ENCODE assay signal across 16 mouse cellular contexts in genomic region chr4:137077216-137077615, GRCm38 (mm10). TPM values are rescaled to one million over a fixed set of nuclear protein-coding genes. Genes with fewer than 3 reads are reported as not detected.
A peak's percentile ranks its signal among the peaks of the same experiment; 100 is the strongest.
DNase-seq lines count a peak whose midpoint lies in the region; ATAC-seq and TF ChIP-seq lines count a peak whose summit lies in the region.
"Had no signal": no experiment of that assay in that cellular context is flagged by ENCODE, and none has a peak within 500 bp of the region (broad histone marks: within the 10 kb centered on the region; RNA-seq: fewer than 3 reads in every experiment).

No protein-coding gene starts in this region.

- no peak overlapping the region for H3K27ac ChIP-seq in kidney, embryonic 16.5 days (ENCODE audit: low read length)
- H3K27ac ChIP-seq in liver, postnatal 0 days (ENCODE audit: low read depth): peak overlapping the region; percentile 85
- H3K27ac ChIP-seq in midbrain, embryonic 16.5 days (ENCODE audit: low read length): no peak overlapping the region
- no peak overlapping the region for H3K27ac ChIP-seq in forebrain, embryonic 13.5 days
- H3K27ac ChIP-seq: forebrain, embryonic 12.5 days; heart, embryonic 13.5 days; hindbrain, embryonic 12.5 days; neural tube, embryonic 15.5 days had no signal

- peak; percentile 84; the same call in 1 of the 2 replicates for TF ChIP-seq EP300 in liver, postnatal 0 days (IDR thresholded peaks at IDR 0.05; ENCODE audit: low read depth)

- no peaks in the 10 kb centered on the region for H3K4me1 ChIP-seq in kidney, embryonic 16.5 days (ENCODE audit: insufficient read depth, low read length)
- H3K4me1 ChIP-seq in liver, postnatal 0 days (ENCODE audit: insufficient read depth): peaks cover 5% of the 10 kb centered on the region; the same call in 1 of the 2 replicates
- no peaks in the 10 kb centered on the region for H3K4me1 ChIP-seq in midbrain, embryonic 16.5 days (ENCODE audit: control insufficient read depth, insufficient read depth, low read length)
- no peaks in the 10 kb centered on the region for H3K4me1 ChIP-seq in forebrain, embryonic 13.5 days
- H3K4me1 ChIP-seq: forebrain, embryonic 12.5 days; hindbrain, embryonic 12.5 days; neural tube, embryonic 15.5 days had no signal

- 21% methylated on average over 2 of the region's 2 CpGs for WGBS in kidney, embryonic 16.5 days
- WGBS in liver, postnatal 0 days (ENCODE audit: insufficient replicate concordance): 18% methylated on average over 2 of the region's 2 CpGs
- 51% methylated on average over 2 of the region's 2 CpGs for WGBS in midbrain, embryonic 16.5 days
- WGBS in forebrain, embryonic 13.5 days: 49% methylated on average over 2 of the region's 2 CpGs

- no peak for TF ChIP-seq CTCF in liver, postnatal 0 days (IDR thresholded peaks at IDR 0.05; ENCODE audit: low read depth)

- no peak overlapping the region for H3K4me2 ChIP-seq in kidney, embryonic 16.5 days (replicated peaks; ENCODE audit: low read depth, low read length)
- no peak overlapping the region for H3K4me2 ChIP-seq in liver, postnatal 0 days (ENCODE audit: low read depth, low read length)
- H3K4me2 ChIP-seq in midbrain, embryonic 16.5 days (ENCODE audit: low read length): no peak overlapping the region
- H3K4me2 ChIP-seq in forebrain, embryonic 13.5 days: no peak overlapping the region
- H3K4me2 ChIP-seq: forebrain, embryonic 12.5 days; heart, embryonic 13.5 days; hindbrain, embryonic 12.5 days; neural tube, embryonic 15.5 days had no signal

- no peak for DNase-seq in kidney, adult 11 months
- peak; percentile 91 for DNase-seq in MN1 (ENCODE audit: low spot score)
- DNase-seq in liver, postnatal 0 days: peak; percentile 66
- DNase-seq in gastrocnemius, postnatal 36 days: no peak
- DNase-seq: cerebellum, adult 9-11 months; lung, postnatal 4 days; right cerebral cortex, postnatal 4 days had no signal

- no peak overlapping the region for H3K9ac ChIP-seq in kidney, embryonic 16.5 days (replicated peaks; ENCODE audit: low read length)
- H3K9ac ChIP-seq in liver, postnatal 0 days (replicated peaks): peak overlapping the region; percentile 4; the same call in 1 of the 2 replicates
- no peak overlapping the region for H3K9ac ChIP-seq in midbrain, embryonic 16.5 days (ENCODE audit: low read depth, low read length)
- no peak overlapping the region for H3K9ac ChIP-seq in forebrain, embryonic 13.5 days
- H3K9ac ChIP-seq: forebrain, embryonic 12.5 days; heart, embryonic 13.5 days; hindbrain, embryonic 12.5 days; neural tube, embryonic 15.5 days had no signal

- intact Hi-C loops in gastrocnemius, postnatal 36 days (cut with DNase I): loop anchor here (2.0 to 5.0 kb wide), 3 partner anchors 85 to 232 kb away; no protein-coding TSS in a partner anchor

- no peak overlapping the region for H3K4me3 ChIP-seq in kidney, embryonic 16.5 days (ENCODE audit: low read length)
- H3K4me3 ChIP-seq in liver, postnatal 0 days (ENCODE audit: low read depth, low read length): no peak overlapping the region
- no peak overlapping the region for H3K4me3 ChIP-seq in midbrain, embryonic 16.5 days (ENCODE audit: low read depth, low read length)
- H3K4me3 ChIP-seq in forebrain, embryonic 13.5 days: no peak overlapping the region
- H3K4me3 ChIP-seq: forebrain, embryonic 12.5 days; heart, embryonic 13.5 days; hindbrain, embryonic 12.5 days; neural tube, embryonic 15.5 days had no signal

- H3K9me3 ChIP-seq in kidney, embryonic 16.5 days (ENCODE audit: low read length): no peaks in the 10 kb centered on the region
- H3K9me3 ChIP-seq in liver, postnatal 0 days (ENCODE audit: low read length): no peaks in the 10 kb centered on the region
- H3K9me3 ChIP-seq in midbrain, embryonic 16.5 days (replicated peaks; ENCODE audit: control insufficient read depth, low read length, poor library complexity, severe bottlenecking): no peaks in the 10 kb centered on the region
- no peaks in the 10 kb centered on the region for H3K9me3 ChIP-seq in forebrain, embryonic 13.5 days (replicated peaks)
- H3K9me3 ChIP-seq: forebrain, embryonic 12.5 days; heart, embryonic 13.5 days; hindbrain, embryonic 12.5 days; neural tube, embryonic 15.5 days had no signal

- H3K36me3 ChIP-seq in kidney, embryonic 16.5 days (ENCODE audit: insufficient read depth, low read length): no peaks in the 10 kb centered on the region
- no peaks in the 10 kb centered on the region for H3K36me3 ChIP-seq in liver, postnatal 0 days (replicated peaks; ENCODE audit: insufficient read depth, low read length)
- no peaks in the 10 kb centered on the region for H3K36me3 ChIP-seq in midbrain, embryonic 16.5 days (ENCODE audit: control insufficient read depth, insufficient read depth, low read length)
- H3K36me3 ChIP-seq in forebrain, embryonic 13.5 days (ENCODE audit: poor library complexity, severe bottlenecking): no peaks in the 10 kb centered on the region
- H3K36me3 ChIP-seq: forebrain, embryonic 12.5 days; heart, embryonic 13.5 days; hindbrain, embryonic 12.5 days; neural tube, embryonic 15.5 days had no signal

- ATAC-seq in kidney, embryonic 16.5 days (ENCODE audit: low FRiP score, low TSS enrichment): peak; percentile 50
- ATAC-seq in common myeloid progenitor, adult 5-6 weeks (replicated peaks; ENCODE audit: low read depth, poor library complexity, severe bottlenecking): peak; percentile 55
- ATAC-seq in liver, postnatal 0 days: peak; percentile 88
- no peak for ATAC-seq in midbrain, embryonic 16.5 days
- ATAC-seq in forebrain, embryonic 13.5 days: no peak
- ATAC-seq: intestine, postnatal 0 days had no signal

- no peaks in the 10 kb centered on the region for H3K27me3 ChIP-seq in kidney, embryonic 16.5 days (ENCODE audit: insufficient read depth, low read length)
- no peaks in the 10 kb centered on the region for H3K27me3 ChIP-seq in liver, postnatal 0 days (ENCODE audit: insufficient read depth, low read length)
- no peaks in the 10 kb centered on the region; the same call in 1 of the 2 replicates for H3K27me3 ChIP-seq in midbrain, embryonic 16.5 days (ENCODE audit: control insufficient read depth, insufficient read depth, low read depth, low read length)
- H3K27me3 ChIP-seq in forebrain, embryonic 13.5 days: no peaks in the 10 kb centered on the region; the same call in 1 of the 2 replicates
- H3K27me3 ChIP-seq: neural tube, embryonic 15.5 days had no signal

RNA-seq across cellular contexts. Expression of gene Zbtb40, which starts 28.6 kb away (rescaled TPM):
- 4.9 and 5.6 TPM in 2 replicates for polyA plus RNA-seq in kidney, embryonic 16.5 days (2015; fragmentation: Nextera tagmentation; extraction: Ambion mirVana)
- 6.6 and 9.9 TPM in 2 replicates for total RNA-seq in common myeloid progenitor, adult 5-6 weeks (2017)
- polyA plus RNA-seq in liver, postnatal 0 days (2015; fragmentation: Nextera tagmentation; extraction: Ambion mirVana): 0.52 and 0.56 TPM in 2 replicates
- polyA plus RNA-seq in midbrain, embryonic 16.5 days (2015; fragmentation: Nextera tagmentation; extraction: Ambion mirVana): 3.6 and 4.6 TPM in 2 replicates
- total RNA-seq in gastrocnemius, postnatal 36 days (2021): 1 to 10 TPM; 6.5 to 7.3 TPM
- polyA plus RNA-seq in forebrain, embryonic 13.5 days (2015; fragmentation: Nextera tagmentation; extraction: Ambion mirVana): 4.8 and 5.0 TPM in 2 replicates

Comparison
In these comparisons a context has a peak if more than half of its experiments do, and no peak if none do; other contexts are left out.
1. ATAC-seq: peak in kidney, embryonic 16.5 days (single experiment), common myeloid progenitor, adult 5-6 weeks (single experiment) and liver, postnatal 0 days (single experiment); none in midbrain, embryonic 16.5 days (single experiment) and forebrain, embryonic 13.5 days (single experiment).
2. DNase-seq: peak in MN1 (single experiment) and liver, postnatal 0 days (single experiment); none in kidney, adult 11 months (single experiment) and gastrocnemius, postnatal 36 days (0 of 2).